Comparison of ENCODE assay signal across 12 mouse cellular contexts in genomic region chr3:36427386-36427785, GRCm38 (mm10). TPM values are rescaled to one million over a fixed set of nuclear protein-coding genes. Genes with fewer than 3 reads are reported as not detected.
"Had no signal": no experiment of that assay in that cellular context is flagged by ENCODE, and none has a peak within 500 bp of the region (broad histone marks: within the 10 kb centered on the region; RNA-seq: fewer than 3 reads in every experiment).

No protein-coding gene starts in this region.

- DNase-seq: lung, adult 18-20 months; lung, embryonic 14.5 days; lung, postnatal 10 days; lung, postnatal 36 days; right cerebral cortex, postnatal 14 days; thymus, adult 2 months; thymus, postnatal 25 days; thymus, postnatal 4 days had no signal

- ATAC-seq: midbrain, embryonic 13.5 days; midbrain, embryonic 15.5 days had no signal

RNA-seq across cellular contexts. Expression of gene 1810062G17Rik, which starts 48.4 kb away (rescaled TPM):
- total RNA-seq: midbrain, postnatal 0 days; monocyte, adult 5-6 weeks had no signal
